Mouse (Mus musculus) embryonic facial prominence, embryonic 14.5 days (tissue): ENCODE measurements around the gene E130114P18Rik. TPM values are rescaled to one million over a fixed set of nuclear protein-coding genes. Genes with fewer than 3 reads are reported as not detected.

Source experiments
- ATAC-seq: fragments of 200-750 bp; cut with Nextera tagmentation; 2 replicates; pipeline ENCODE4 v1.8.0; 2017; ENCODE audit warnings: low read depth, moderate number of reproducible peaks, moderate TSS enrichment
- DNase-seq: peaks from one replicate; pipeline ENCODE4 v3.0.0-alpha.2; 2015; ENCODE audit warnings: low spot score
- H3K27ac ChIP-seq: fragments of 300-500 bp; sonication (generic); replicated peaks from 2 replicates; pipeline ENCODE4 v1.5.1; 2014; ENCODE audit warnings: low read depth, mild to moderate bottlenecking, low read length, moderate library complexity
- H3K27me3 ChIP-seq: fragments of 300-500 bp; sonication (generic); replicated peaks from 2 replicates; pipeline ENCODE4 v1.6.1; 2014; ENCODE audit warnings: low read length; ENCODE audit not compliant: control insufficient read depth, insufficient read depth
- H3K36me3 ChIP-seq: fragments of 300-500 bp; sonication (generic); 2 replicates; pipeline ENCODE4 v1.6.1; 2014; ENCODE audit warnings: low read length, mixed read lengths; ENCODE audit not compliant: control insufficient read depth, insufficient read depth
- H3K4me1 ChIP-seq: fragments of 300-500 bp; sonication (generic); 2 replicates; pipeline ENCODE4 v1.6.1; 2014; ENCODE audit warnings: antibody characterized with exemption, low read length; ENCODE audit not compliant: control insufficient read depth, insufficient read depth
- H3K4me2 ChIP-seq: fragments of 300-500 bp; sonication (generic); 2 replicates; pipeline ENCODE4 v1.6.1; 2014; ENCODE audit warnings: low read depth, mild to moderate bottlenecking, low read length, moderate library complexity, mixed read lengths
- H3K4me3 ChIP-seq: fragments of 300-500 bp; sonication (generic); 2 replicates; pipeline ENCODE4 v1.5.1; 2014; ENCODE audit warnings: low read depth, mild to moderate bottlenecking, low read length
- H3K9ac ChIP-seq: fragments of 300-500 bp; sonication (generic); 2 replicates; pipeline ENCODE4 v1.6.1; 2014; ENCODE audit warnings: low read depth, mild to moderate bottlenecking, low read length, moderate library complexity, mixed read lengths
- H3K9me3 ChIP-seq: fragments of 300-500 bp; sonication (generic); 2 replicates; pipeline ENCODE4 v1.6.1; 2016; ENCODE audit warnings: low read length; ENCODE audit not compliant: control insufficient read depth
- WGBS: fragments of 180-500 bp; shearing (Covaris S2); extraction: QIAGEN DNeasy Blood & Tissue Kit; methylation state at CpG from one replicate; pipeline ENCODE4 v1.1.7; 2014; 5-methylcytosine and 5-hydroxymethylcytosine counted together
- polyA plus RNA-seq: library from polyadenylated mRNA; unstranded; fragments of >200 nt; fragmentation: Nextera tagmentation; extraction: Ambion mirVana; gene quantifications from 2 replicates; pipeline ENCODE4 v1.2.1, GENCODE M21; 2014

Gene E130114P18Rik
- polyA plus RNA-seq, 1 experiment from 2014 or later = 4.4 TPM

DNA sequence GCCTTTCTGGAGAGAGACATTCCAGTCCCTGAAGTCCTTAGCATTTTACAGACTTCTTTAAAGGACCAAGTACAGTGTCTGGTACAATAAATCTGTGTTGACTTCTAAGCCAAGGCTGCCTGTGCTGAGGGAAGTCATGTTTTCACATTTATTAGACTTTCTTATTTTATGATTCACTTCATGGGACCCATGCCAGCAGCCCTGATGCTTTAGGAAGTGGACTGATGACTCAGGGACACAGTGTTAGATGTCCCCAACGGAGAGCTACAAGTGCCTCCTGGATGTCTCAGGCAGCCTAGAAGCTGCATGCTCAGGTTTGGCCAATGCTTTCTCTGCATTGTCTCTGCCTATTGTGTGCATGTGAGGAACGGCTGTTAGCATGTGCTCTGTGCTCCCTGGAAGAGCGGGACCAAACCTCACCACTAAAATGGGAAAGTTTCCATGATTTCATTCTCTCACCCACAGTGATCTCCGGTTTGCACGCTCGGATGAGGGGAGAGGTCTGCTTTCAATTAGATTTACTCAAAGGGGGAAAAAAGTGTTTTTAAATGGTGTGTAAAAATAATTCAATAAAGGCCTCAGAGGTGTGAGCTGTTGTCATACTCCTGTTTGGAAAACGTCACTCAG is 82.4 kb downstream of the E130114P18Rik start:
- WGBS = 37% methylated on average over 7 of the region's 7 CpGs
- Histone ChIP-seq H3K9ac (no peak overlapping the region), H3K27ac (peak overlapping the region; percentile 56), H3K4me2 (no peak overlapping the region), H3K4me3 (no peak overlapping the region), H3K4me1 (peaks cover 20% of the 10 kb centered on the region), H3K9me3 (no peaks in the 10 kb centered on the region), H3K36me3 (no peaks in the 10 kb centered on the region), H3K27me3 (no peaks in the 10 kb centered on the region)
- peak; percentile 88 for DNase-seq
- peak; percentile 74; the same call in 1 of the 2 replicates for ATAC-seq

DNA sequence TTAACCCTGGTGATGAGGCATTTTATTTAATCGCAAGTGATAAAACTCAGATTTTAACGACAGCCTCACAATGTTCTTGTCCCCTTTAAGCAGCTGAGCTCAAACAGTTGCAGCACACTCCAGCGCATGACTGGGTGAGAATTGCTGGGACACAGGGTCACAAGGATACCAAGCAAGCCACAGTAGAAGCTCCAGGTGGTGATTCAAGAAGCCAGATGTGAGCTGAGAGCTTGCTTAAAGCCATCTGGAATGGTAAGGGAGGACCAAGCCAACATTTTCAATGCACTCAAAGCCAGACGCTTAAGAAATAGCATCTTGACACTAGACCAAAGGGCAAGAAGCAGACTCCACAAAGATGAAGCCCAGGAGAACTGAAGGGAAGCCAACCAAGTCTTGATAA is 83.9 kb downstream of the E130114P18Rik start:
- 75% methylated on average over 4 of the region's 4 CpGs for WGBS
- peak; percentile 36 for DNase-seq
- H3K9ac ChIP-seq = no peak overlapping the region

DNA sequence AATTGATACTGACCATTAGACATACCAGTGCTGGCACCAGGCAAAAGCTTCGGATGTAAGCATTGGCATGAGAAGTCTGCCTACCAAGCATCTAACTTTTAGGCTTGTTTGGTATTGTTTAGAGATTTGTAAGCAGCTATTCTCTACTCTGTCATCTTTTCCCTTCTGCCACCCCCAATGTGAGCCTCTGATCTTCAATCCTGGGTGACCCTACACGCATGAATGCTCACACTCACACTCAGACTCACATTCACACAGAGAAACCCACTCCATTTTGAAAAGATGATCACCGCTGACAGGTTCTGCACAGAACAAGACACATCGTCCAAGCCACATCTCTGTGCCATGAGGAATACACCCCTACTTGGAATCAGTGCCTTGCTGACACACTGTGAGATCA is 84.8 kb downstream of the E130114P18Rik start:
- Histone ChIP-seq H3K4me1 (peaks cover 20% of the 10 kb centered on the region), H3K9ac (no peak overlapping the region), H3K36me3 (no peaks in the 10 kb centered on the region), H3K9me3 (no peaks in the 10 kb centered on the region), H3K27ac (no peak overlapping the region), H3K27me3 (no peaks in the 10 kb centered on the region), H3K4me3 (no peak overlapping the region), H3K4me2 (no peak overlapping the region)
- DNase-seq = no peak
- 88% methylated on average over 4 of the region's 4 CpGs for WGBS
- no peak for ATAC-seq

More for the DNA sequence above, 83.9 kb downstream of the E130114P18Rik start:
- no peaks in the 10 kb centered on the region for H3K27me3 ChIP-seq
- H3K36me3 ChIP-seq = no peaks in the 10 kb centered on the region
- H3K4me1 ChIP-seq = peaks cover 20% of the 10 kb centered on the region
- no peak for ATAC-seq
- no peak overlapping the region for H3K27ac ChIP-seq
- H3K4me3 ChIP-seq = no peak overlapping the region
- H3K4me2 ChIP-seq = no peak overlapping the region
- no peaks in the 10 kb centered on the region for H3K9me3 ChIP-seq

DNA sequence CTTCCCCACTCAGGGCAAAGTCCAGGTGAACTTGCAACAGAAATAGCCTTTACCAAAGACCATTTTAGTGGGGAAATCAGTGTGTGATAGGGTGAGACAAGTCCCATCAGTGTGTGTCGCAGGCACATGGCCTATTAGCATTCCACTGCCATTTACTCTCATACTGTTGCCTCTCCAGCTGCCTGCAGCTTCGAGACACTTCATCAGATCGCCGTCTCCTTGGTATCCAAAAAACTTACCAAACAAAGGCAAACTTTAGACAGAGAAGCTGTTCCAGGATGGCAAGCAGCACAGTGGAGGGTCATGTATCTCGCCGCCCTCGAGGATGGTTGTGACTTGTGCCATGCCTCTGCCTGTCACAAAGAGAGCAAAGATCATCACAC is 87.5 kb downstream of the E130114P18Rik start:
- WGBS = 78% methylated on average over 7 of the region's 7 CpGs
- no peak for ATAC-seq

DNA sequence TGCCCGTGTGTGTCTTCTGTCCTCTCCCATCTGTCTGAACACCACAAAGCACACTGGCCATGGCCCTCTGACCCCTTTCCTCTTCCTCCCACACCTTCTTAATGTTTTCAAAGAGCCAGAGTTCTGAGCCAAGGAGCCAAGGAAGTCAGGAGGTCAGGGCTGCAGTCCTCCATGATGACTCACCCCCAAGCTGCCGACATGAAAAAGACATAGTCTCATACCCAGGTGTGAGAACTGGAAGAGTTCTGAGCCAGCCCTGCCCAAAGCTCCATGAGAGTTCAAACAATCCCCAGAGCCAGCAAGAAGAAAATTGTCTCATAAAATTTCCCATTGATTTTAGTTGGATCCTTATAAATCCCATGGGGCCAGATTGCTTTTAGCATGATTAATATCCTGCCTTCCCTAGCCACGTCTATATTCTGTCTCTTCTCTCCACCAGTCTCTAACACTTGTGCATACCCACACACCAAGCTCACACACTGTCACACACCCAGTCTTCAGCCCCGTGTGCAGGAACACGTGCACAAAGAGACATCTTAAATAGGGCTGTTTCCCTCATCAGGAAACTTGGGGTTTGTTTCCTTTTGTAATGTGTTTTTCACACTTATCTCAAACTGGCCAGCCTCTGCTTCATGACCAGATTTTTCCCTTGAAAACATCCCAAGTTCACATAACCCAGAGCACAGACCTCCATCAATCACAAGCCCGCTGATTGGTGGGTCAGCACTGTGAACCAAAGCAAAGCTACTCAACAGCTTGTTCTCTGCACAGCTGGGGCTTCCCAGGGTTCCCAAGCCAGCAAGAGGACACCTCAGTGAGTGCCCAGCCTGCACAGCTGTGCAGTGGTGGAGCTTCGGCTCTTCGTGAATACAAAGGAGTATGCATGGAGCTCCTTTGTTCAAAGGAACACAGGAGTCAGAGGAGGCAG is 88.2 kb downstream of the E130114P18Rik start:
- no peaks in the 10 kb centered on the region for H3K9me3 ChIP-seq
- 62% methylated on average over 8 of the region's 8 CpGs for WGBS
- no peaks in the 10 kb centered on the region for H3K36me3 ChIP-seq
- DNase-seq (no peak), ATAC-seq (peak; percentile 60; the same call in 1 of the 2 replicates)
- H3K4me1 ChIP-seq = no peaks in the 10 kb centered on the region
- no peak overlapping the region for H3K4me2 ChIP-seq
- no peak overlapping the region for H3K27ac ChIP-seq
- no peak overlapping the region for H3K9ac ChIP-seq
- H3K27me3 ChIP-seq = no peaks in the 10 kb centered on the region
- H3K4me3 ChIP-seq = no peak overlapping the region

More for the DNA sequence above, 87.5 kb downstream of the E130114P18Rik start:
- no peak for DNase-seq
- H3K27me3 ChIP-seq = no peaks in the 10 kb centered on the region
- H3K9me3 ChIP-seq = no peaks in the 10 kb centered on the region
- H3K27ac ChIP-seq = no peak overlapping the region
- H3K4me1 ChIP-seq = peaks cover 6% of the 10 kb centered on the region
- H3K9ac ChIP-seq = no peak overlapping the region
- no peaks in the 10 kb centered on the region for H3K36me3 ChIP-seq
- no peak overlapping the region for H3K4me3 ChIP-seq
- no peak overlapping the region for H3K4me2 ChIP-seq

DNA sequence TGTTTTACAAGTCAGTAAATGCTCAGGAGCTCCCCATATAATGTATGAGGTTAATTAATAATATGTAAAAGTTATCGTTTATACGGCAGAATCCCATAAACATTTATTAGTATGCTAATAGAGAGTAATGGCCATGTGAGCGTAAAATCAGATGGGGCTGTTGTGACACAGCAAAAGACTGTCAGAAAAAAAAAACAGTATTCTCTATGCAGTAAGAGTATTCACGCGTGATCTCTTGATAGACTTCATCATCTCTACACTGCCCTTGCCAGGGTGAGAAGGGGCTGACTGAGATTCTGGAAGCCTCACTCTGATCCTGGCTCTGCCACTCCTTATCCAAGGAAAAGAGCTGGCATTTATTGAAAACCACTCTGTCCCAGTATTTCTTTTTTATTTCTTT is 91.9 kb downstream of the E130114P18Rik start:
- no peaks in the 10 kb centered on the region for H3K36me3 ChIP-seq
- 93% methylated on average over 5 of the region's 5 CpGs for WGBS
- H3K4me3 ChIP-seq = no peak overlapping the region
- ATAC-seq = no peak
- H3K27ac ChIP-seq = no peak overlapping the region
- H3K27me3 ChIP-seq = no peaks in the 10 kb centered on the region
- DNase-seq = no peak
- H3K9me3 ChIP-seq = no peaks in the 10 kb centered on the region
- H3K4me1 ChIP-seq = no peaks in the 10 kb centered on the region
- no peak overlapping the region for H3K9ac ChIP-seq
- H3K4me2 ChIP-seq = no peak overlapping the region

DNA sequence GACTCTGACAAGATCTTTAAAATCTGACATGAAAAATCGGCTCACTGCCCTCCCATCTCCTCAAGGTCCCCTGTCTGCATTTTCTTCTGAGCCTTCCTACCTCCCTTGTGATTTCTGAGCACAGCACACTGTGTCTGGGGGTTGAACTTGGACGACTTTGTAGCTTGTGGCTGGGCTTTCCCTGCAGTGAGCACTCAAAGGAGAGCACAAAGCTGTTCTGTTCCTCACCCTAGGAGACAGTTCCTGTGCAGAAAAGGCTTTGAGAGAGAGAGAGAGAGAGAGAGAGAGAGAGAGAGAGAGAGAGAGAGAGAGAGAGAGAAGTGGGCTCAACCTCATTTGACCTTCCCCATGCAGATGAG is 101.3 kb downstream of the E130114P18Rik start:
- H3K27me3 ChIP-seq = no peaks in the 10 kb centered on the region
- no peak overlapping the region for H3K4me2 ChIP-seq
- no peaks in the 10 kb centered on the region for H3K36me3 ChIP-seq
- H3K4me1 ChIP-seq = no peaks in the 10 kb centered on the region
- H3K9me3 ChIP-seq = no peaks in the 10 kb centered on the region
- no peak for DNase-seq
- no peak overlapping the region for H3K9ac ChIP-seq
- 39% methylated on average over 2 of the region's 2 CpGs for WGBS
- no peak overlapping the region for H3K4me3 ChIP-seq
- ATAC-seq = no peak
- no peak overlapping the region for H3K27ac ChIP-seq

DNA sequence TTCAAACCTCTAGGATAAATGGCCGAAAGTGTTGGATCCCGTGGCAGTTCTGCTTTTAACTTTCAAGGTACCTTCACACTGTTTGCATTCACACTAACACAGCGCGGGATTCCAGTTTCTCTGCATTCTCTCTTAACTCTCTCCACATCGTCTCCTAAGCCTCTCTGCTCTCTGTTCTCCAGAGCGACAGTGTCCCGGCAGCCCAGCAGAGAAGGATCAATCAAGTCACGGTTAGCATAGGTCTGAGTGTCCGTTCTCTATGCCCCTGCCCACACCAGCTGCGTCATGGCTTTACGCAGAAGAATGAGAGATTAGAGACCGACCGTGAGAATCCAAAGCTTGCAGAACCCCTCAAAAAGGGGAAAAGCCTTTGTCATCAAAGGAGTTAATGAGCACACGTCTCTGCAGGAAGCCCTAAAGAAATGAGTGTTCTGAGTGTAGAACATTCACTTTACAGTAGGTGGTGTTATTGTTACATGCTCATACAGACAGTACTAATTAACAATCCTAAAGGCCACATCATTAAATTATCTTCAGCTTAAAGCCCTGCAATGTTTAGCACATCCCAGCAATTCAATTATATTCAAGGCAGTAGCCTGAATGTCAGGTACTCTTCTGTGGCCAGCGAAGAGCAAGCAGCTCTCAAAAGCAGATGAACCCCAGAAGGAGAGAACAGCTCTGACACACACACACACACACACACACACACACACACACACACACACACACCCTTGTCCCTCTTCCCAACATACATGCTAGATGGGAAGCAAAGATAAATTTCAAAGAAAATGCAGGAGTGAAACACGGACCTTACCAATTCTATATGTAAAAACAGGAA is 101.9 kb downstream of the E130114P18Rik start:
- H3K9me3 ChIP-seq = no peaks in the 10 kb centered on the region
- no peaks in the 10 kb centered on the region for H3K4me1 ChIP-seq
- no peaks in the 10 kb centered on the region for H3K27me3 ChIP-seq
- no peak overlapping the region for H3K4me2 ChIP-seq
- WGBS = 54% methylated on average over 16 of the region's 16 CpGs
- H3K9ac ChIP-seq = no peak overlapping the region
- ATAC-seq (0 out of 2 replicates have a peak, but pooled peaks have one; percentile 57), DNase-seq (no peak)
- no peak overlapping the region for H3K4me3 ChIP-seq
- no peaks in the 10 kb centered on the region for H3K36me3 ChIP-seq
- H3K27ac ChIP-seq = no peak overlapping the region
